Mouse (Mus musculus) WW6 (cell line): ENCODE results near the gene Kalrn.

Source experiments
- DNase-seq: peaks from one replicate; pipeline ENCODE4 v3.0.0-alpha.2; 2013; ENCODE audit warnings: low read depth, low spot score

The Kalrn gene

DNA sequence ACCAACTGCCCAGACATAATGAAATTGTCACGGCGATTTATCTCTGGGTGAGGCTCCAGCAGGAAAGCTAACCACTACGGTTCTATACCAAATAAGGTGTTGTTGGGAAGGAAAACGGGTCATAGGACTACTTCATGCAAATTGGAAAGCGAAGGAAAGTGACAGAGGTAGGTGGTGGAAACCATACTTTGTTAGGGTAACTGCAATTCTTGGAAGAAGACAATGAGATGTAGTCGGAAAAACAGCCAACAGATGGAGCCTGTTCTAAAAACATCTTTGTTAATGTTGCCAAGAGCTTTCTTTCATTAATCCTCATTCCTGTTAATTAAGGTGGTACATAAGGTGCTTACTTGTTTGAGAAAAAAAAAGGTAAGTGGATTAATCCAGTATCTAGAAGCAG, 533.1 kb downstream of the Kalrn start:
- DNase-seq, result no peak

DNA sequence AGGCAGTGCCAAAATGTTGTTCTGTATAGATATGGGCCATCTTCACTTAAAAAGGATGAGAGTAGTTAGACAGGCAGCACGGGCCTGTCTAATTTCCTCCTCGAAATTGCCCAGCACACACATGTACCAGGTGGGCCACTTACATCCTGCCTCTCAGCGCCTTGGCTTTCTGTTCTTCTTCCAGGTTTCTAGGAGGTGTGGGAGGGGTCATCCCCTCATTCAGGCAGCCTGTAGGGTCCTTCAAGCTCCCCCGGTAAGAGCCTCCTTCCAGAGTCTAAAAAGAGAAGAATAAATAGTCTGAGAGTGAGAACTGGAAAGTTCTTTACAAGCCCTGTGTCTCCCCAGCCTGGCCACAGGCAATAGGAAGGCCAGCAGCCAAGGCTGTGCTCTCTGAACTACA, 533.6 kb downstream of the Kalrn start:
- DNase-seq, result no peak

DNA sequence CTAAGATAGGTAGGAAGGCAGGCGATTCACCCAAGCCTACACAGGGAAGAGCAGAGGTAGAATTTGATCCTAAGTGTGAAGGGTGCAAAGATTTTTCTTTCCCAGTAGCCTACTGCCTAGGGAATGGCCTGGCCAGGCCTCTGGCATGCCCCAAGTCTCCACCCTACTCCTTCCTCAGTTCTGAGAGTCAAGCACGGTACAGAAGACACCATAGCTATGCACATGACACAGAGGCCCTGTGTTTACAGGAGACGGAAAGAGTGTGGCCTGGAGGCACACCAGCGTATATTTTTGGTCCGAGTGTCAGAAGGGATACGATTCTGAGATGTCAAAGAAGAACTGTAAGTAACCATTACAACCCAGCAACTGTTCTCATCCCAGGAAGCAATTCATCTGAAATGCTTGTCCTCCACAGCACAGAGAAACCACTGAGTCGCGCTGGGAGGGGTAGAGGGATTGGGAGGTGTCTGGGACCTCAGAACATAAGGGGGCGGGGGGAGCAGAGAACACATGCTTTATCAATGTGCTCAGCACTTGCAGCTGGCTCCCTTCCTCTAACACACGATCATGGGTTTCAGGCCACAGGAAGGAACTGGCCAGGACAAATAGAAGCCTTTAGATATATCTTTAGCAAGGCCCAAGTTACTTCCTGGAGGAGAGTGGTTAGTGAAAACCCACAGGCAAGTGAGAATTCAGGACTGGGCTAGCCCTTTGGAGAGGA, 536.8 kb downstream of the Kalrn start:
- no peak for DNase-seq

DNA sequence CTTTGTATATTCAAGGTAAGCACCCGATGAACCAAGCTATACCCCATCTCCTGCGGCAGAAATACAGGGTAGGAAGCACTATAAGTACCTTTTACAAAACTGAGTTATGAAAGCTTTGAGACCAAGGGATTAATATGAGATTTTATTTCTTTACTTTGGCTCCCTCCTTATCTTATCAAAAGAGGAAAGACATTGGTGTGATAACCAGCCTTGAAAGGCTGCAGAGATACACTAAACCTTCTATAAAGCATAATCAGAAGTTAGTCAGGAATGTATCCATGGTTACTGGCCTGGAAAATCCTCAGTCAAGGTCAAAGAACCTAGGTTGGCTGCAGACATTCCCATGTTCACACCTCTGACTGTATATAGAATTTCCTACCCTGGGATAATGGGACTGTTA, 537.6 kb downstream of the Kalrn start:
- DNase-seq, result no peak

DNA sequence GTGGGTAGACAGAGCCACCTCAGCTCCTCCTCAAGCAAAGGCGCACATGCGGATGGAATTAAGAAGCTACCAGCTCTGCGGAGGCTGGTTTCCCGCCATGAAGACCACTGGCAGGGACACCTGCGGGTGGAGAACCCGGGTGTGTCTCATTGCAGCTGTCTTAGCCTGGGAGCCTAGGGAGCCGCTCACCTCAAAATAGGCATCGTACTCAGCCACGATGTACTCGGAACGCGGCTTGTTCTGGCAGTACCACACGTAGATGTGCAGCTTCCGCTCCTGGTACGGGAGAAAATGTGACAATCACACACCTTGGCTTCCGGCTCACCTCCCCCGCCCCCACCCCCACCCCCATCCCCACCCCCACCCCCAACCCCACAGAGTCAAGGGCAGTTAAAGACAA, 539.1 kb downstream of the Kalrn start:
- DNase-seq, result no peak

DNA sequence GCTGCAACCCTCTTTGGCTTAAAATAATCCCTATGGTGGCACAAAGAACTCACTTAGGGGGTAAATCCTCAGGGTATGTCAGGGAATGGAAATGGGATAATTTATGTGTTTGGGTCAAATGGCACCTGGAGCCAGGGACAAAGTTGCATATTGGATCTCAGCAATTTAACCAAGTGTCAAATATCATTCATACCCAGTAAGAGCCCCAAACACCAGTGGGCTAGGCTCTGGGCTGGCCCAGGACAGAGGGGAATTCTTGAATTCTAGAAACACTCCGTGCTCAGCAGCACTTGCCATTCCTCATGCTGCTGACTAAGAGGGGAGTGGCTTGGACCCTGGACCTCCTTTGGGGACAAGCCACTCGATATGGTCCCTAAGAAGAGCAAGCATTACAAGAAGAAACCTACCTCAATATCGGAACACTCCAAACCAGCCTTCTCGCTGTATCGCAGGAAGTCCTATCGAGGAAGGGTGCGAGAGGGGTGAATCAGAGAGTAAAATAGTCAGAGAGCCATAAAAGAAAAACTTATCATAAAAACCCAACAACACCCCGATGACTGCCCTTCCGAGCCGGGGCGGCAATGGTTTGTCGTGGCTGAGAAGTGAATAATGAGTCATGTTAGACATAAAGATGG, 541.2 kb downstream of the Kalrn start:
- DNase-seq, result no peak

DNA sequence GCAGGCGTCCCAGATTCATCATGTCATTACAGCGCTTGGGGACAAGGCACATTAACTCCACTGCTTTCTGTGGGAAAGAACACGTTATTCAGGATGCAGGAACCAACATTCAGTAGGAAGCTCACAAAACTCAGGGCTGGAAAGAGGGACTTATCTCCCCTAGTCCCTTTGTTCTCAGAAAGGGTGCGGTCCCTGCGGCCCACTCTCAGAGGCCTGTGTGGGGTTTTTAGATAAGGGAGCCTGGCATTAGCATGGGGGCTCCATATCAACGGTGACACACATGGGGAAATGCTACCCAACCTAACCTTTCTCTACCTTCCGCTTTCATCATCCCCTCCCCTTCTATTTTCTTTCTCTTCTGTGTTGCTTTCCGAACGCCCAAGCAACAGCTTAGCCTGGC, 541.8 kb downstream of the Kalrn start:
- no peak for DNase-seq

DNA sequence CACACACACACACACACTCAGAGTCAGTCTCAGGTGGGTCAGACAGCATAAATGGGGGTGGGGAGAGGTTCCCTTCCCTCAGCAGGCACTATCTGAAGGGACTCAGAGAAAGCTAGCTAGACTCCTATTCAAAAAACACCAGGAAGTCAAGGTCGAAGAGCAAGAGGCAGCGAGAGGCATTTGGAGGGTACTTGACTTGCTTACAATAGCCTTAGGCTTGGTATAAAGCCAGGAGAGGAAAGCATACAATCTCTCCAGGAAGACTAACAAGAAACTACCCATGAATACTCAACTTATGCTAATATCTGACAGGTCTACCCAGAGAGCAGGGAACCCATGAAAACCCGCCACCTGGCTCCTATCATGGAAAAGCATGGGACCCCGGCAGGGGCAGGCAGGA, 543.0 kb downstream of the Kalrn start:
- DNase-seq, result no peak

DNA sequence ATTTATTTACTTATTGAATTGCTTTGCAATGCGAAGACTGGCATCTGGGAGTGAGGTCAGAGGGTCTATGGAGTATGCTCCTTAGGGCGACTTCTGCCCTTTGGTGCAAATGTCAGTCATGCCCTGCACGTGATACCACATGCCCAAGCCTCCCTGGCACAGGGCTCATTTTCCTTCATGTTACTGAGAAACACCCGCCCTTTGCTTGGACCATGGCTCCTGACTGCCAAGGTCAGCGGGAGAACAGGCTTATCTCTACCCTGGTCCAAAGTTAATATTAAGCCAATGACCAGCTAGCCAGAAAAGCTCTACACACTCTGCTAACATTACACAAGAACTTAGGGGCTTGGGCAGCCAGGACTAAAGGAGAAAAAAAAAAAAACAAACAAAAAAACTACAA, 543.5 kb downstream of the Kalrn start:
- no peak for DNase-seq

DNA sequence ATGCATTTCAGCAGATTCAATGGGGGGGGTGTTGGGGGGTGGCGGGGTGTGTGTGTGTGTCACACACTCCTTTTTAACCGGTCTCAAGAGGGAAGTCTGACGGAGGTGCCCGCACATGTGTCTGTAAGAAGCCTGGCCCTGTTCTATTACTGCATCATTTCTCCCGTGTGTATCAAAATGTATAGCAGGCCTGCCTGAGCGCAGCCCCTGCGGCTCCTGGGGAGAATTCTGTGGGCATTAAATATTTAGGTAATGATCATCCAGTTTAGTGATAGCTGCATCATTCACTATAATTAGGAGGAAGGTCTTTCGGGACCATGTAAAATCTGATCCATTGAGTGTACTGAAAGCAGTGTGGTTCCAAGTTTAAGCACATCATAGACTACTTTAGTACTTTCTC, 556.1 kb downstream of the Kalrn start:
- no peak for DNase-seq

DNA sequence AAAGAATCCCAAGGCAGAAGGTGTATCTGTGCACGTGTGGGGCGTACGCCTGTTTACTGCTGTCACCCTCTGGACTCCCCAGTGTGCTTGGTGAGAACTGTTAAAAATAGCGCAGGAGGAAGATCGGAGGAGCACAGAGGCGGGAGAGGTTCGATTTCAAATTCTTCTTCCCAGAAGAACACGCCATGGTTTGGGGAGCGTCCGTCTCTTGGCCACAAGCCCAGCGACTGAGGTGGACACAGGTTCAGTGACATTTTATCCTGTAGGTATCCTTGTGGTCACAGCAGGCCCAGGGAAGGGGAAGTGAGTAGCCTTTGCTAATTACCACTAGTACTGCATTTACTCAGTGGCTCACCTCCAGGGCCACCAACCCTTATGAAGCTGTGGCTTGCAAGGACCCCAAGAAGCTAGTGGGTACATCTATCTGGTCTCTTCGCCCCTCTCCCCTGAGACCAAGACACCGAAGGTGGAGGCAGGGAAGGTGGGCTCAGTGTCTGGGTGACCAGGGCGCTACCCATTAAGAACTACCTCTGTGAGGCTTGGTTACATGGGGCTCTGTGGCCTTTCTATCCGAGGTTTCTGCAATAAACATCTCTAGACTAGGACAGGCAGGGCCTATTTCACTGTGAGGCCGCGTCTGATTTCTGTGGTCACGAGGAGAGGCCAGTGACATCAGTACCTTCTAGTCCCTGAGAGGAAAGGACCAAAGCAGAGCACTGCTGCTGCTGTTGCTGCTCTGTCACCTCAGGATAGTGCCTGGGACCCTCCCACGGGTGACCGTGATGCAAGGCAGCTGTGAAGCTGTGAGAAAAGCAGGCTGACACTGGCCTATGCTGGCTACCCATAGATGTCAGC, 561.1 kb downstream of the Kalrn start:
- no peak for DNase-seq

DNA sequence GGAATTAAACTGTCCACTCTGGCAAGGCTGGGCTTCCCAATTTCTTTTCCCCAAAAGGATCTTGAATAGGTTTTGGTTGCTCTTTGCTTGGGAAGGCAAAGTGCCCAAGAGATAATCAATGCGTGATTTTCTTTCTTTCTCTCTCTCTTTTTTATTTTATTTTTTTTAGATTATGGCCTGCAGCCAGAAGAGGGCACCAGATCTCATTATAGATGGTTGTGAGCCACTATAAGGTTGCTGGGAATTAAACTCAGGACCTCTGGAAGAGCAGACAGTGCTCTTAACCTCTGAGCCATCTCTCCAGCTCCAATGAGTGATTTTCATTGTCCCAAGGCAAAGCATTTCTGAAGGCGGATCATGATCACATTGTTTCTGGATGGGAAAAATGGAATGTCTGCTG, 563.8 kb downstream of the Kalrn start:
- DNase-seq, result no peak

DNA sequence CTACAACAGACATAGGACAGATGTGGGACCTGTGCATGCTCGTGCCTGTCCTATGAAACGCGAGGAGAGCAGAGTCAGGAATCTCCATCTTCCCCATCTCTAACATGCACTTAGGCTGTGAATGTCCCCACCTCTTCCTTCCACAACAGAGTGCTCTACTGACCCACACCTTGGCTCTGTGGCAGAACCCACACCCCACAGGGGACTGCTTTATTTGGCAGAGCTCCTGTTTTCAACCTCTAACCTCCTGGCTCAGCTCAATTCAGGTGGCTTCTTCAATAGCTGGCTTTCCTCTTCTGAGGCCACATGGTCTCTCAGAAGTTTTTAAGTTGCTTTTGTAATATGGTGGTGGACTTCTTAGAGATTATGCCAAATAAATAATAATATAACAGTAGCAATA, 567.3 kb downstream of the Kalrn start:
- no peak for DNase-seq

DNA sequence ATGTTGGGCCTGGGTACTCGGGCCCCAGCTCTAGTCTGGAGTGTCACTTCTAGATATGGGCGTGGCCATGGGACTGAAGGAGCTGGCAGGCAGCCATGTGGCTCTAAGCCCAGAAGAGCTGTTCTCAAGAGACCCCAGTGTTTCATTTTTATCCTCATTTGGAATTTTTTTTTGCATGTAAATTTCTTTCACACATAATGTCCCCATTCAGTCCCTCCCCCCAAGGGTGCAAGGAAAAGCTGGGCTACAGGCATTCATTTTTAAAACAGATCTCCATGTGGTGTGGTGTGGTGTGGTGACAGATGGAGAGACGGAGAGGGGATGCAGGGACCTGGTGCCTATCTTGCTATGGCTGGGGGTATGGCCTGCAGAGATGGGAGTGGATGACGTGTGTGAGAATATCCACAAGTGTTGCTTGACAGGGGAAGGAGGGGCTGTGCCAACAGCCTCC, 569.2 kb downstream of the Kalrn start:
- no peak for DNase-seq

DNA sequence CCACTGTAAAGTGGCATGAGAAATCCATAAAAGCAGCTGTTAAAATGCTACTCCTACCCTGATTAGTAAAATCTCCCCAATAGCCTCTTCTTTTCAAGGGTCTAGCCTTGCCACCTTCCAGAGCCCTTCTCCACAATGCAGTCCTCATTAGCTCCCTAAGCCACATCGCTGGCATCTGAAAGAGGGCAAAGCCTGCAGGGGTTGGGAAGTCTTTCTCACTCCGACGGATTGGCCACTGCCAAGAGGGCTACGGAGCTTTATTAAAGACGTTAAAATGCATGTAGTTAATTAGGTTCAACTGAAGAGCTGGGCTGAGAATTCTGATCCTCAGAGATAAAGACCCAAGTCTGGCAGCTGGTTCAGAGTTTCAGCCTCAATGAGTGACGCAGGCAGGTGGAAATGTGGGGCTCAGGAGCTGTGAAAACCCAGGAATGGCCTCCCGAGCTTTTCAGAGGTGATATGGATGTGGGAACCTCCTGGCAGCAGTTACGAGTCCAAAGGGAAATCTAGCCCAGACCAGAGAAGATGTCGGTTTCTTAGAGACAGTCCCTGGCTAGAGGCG, 569.7 kb downstream of the Kalrn start:
- no peak for DNase-seq

DNA sequence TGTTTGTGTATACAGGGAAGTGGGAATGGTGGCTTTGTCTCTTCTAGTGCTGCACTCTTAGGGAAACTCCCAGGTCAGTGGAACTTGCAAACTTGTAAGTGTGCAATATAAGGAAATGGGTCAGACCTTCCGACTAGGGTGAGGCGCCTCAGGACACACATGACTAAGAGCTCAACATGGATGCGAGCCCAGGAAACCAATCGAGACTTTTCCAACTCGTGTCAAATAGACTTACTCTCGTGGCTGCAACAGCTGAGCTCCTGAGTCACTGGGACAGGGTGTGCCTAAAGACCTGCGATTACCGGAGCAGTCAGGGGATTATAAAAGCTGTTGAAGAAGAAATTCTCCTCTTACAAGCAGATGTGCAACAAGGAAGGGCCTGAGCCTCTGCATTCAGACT, 572.6 kb downstream of the Kalrn start:
- DNase-seq, result no peak

DNA sequence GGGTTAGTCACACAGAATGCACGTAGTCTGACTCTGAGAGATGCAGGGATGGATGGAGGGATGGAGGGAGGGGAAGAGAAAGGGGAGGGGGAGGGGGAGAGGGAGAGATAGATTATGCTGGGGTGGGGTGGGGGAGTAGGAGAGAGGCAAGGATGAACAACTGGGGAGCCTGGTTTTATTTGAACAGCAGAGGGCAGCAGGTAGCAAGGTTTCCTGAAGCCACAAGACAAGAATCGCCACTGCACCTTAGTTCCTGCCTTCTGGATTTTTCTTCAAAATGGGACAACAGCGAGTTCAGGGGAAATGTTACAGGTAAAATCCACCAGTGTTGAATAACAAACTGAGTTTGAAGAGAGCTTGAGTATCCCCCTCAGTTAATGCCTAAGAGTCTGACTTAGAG, 573.9 kb downstream of the Kalrn start:
- DNase-seq, result no peak

DNA sequence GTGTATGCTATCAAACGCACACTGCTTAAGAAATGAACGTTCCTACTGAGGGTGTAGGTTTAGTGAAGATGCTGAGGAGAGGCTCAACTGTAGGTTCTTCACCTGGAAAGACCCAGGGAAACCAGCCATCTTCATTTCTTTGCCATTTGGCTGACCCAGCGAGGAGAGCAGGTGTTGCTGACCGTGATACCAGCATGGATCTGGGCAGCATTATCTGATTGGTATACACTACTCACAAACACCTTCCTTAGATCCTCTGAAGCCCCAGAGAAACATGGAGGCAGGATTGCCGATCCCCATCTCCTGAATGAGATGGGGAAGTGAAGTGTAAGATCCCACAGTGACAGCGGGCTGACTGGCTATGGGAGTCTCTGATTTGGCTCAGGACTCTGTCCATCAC, 575.3 kb downstream of the Kalrn start:
- no peak for DNase-seq

DNA sequence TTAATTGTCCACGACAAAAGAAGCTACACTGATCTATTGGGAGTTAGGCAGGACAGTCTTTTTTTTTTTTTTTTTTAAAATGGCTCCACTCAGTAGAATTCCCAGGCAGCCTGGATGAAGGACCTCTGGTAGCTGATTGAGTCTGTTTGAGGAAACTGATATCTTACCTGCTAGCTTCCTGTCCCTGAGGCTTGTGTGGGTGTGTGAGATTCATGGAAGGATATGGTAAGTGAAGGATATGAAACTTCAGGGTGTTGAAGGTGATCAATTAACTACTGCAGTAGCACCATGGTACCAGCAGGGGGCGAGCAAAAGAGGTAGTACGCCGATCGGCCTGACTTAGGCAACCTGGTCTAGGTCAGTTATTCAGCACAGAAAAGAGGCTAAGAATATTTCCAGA, 577.3 kb downstream of the Kalrn start:
- DNase-seq, result no peak

DNA sequence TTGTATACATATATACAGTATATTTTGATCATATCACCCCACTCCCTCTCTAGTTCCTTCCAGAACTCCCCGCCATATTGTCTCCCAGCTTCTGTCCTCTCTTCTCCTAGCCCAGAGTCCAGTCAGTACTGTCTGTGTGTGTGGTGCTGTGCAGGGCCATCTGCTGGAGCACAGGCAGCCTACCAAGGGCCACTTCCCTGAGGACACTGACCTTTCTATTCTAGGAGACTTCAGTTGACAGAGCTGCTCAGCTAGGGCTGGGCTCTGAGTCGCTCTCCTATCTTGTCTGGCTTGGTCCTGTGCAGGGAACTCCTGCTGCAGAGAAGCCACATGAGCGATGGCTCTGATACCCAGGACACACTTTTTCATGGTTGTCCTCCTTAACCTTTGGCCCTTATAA, 577.8 kb downstream of the Kalrn start:
- no peak for DNase-seq

DNA sequence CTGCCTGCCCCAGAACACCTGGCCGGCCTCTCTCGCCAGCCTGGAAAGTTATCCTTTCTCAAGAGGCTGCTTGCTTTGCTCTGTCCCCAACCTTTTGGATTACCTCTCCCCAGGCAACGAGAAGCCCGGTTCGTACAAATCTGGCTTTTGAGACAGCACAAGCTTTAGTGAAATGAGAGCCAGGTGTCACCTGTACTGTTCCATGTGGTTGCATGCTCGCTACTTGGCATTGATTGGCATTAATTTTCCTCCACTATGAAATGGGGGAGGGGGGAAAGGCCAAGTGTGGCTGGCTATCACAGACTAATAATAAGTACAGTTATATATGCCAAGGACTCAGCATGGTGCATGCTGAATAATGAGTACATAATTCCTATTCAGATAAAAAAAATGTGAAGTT, 579.0 kb downstream of the Kalrn start:
- DNase-seq, result no peak

DNA sequence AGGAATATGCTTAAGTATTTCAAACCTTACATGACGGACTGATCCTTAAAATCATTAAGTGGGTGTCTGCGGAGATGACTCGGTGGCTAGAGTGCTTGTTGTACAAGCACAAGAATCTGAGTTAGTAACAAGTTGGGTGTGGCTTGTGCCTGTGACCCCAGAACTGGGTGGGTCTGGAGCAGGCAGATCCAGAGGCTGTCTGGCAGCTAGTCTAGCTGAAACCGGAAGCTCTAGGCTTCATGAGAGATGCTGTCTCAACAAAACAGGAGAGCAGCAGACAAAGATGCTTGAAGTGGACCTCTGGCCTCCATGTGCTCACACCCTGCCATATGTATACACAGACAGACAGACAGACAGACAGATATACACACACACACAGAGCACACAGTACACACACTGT, 582.6 kb downstream of the Kalrn start:
- no peak for DNase-seq
